Mouse (Mus musculus): Measurements from ENCODE around the gene Dgkh.

Dgkh gene

GRCm38 (mm10) chr14:78674606-78675005, 58.0 kb downstream of the Dgkh start:
- in situ Hi-C loops (cut with MboI) = no loop called here

GRCm38 (mm10) chr14:78669986-78670385, 62.6 kb downstream of the Dgkh start:
- in situ Hi-C loops (cut with MboI) = loop anchor here (10.0 kb wide), 1 partner anchor 435 kb away; no protein-coding TSS in a partner anchor

GRCm38 (mm10) chr14:78668291-78668690, 64.3 kb downstream of the Dgkh start:
- in situ Hi-C loops (cut with MboI) = loop anchor here (10.0 kb wide), 1 partner anchor 437 kb away; no protein-coding TSS in a partner anchor

- in situ Hi-C loops (cut with MboI) = loop anchor here (10.0 kb wide), 1 partner anchor 437 kb away; no protein-coding TSS in a partner anchor
Observed at GRCm38 (mm10) chr14:78667763-78668162, 64.8 kb downstream of the Dgkh start.

GRCm38 (mm10) chr14:78662641-78663040, 69.9 kb downstream of the Dgkh start:
- in situ Hi-C loops (cut with MboI) = loop anchor here (10.0 kb wide), 1 partner anchor 442 kb away; no protein-coding TSS in a partner anchor

GRCm38 (mm10) chr14:78661462-78661861, 71.1 kb downstream of the Dgkh start:
- in situ Hi-C loops (cut with MboI) = loop anchor here (10.0 kb wide), 1 partner anchor 443 kb away; no protein-coding TSS in a partner anchor

- in situ Hi-C loops (cut with MboI) = no loop called here
Observed at GRCm38 (mm10) chr14:78658697-78659096, 73.9 kb downstream of the Dgkh start.

- in situ Hi-C loops (cut with MboI) = no loop called here
Observed at GRCm38 (mm10) chr14:78656832-78657626, 75.5 kb downstream of the Dgkh start.

GRCm38 (mm10) chr14:78654939-78655556, 77.5 kb downstream of the Dgkh start:
- in situ Hi-C loops (cut with MboI) = no loop called here

- in situ Hi-C loops (cut with MboI) = no loop called here
Observed at GRCm38 (mm10) chr14:78654196-78654595, 78.4 kb downstream of the Dgkh start.

GRCm38 (mm10) chr14:78653333-78653732, 79.2 kb downstream of the Dgkh start:
- in situ Hi-C loops (cut with MboI) = no loop called here

GRCm38 (mm10) chr14:78651696-78652095, 80.9 kb downstream of the Dgkh start:
- in situ Hi-C loops (cut with MboI) = no loop called here

GRCm38 (mm10) chr14:78650379-78651095, 82.0 kb downstream of the Dgkh start:
- in situ Hi-C loops (cut with MboI) = no loop called here

GRCm38 (mm10) chr14:78649525-78650274, 82.9 kb downstream of the Dgkh start:
- in situ Hi-C loops (cut with MboI) = no loop called here

GRCm38 (mm10) chr14:78645622-78646021, 87.0 kb downstream of the Dgkh start:
- in situ Hi-C loops (cut with MboI) = no loop called here

GRCm38 (mm10) chr14:78641314-78641713, 91.3 kb downstream of the Dgkh start:
- in situ Hi-C loops (cut with MboI) = no loop called here

GRCm38 (mm10) chr14:78639691-78640090, 92.9 kb downstream of the Dgkh start:
- in situ Hi-C loops (cut with MboI) = no loop called here

GRCm38 (mm10) chr14:78635612-78636400, 96.8 kb downstream of the Dgkh start:
- in situ Hi-C loops (cut with MboI) = no loop called here

GRCm38 (mm10) chr14:78632747-78633146, 99.8 kb downstream of the Dgkh start:
- in situ Hi-C loops (cut with MboI) = no loop called here

- in situ Hi-C loops (cut with MboI) = no loop called here
Observed at GRCm38 (mm10) chr14:78630923-78631875, 101.4 kb downstream of the Dgkh start.

All from mature B cell (primary cell).